Mouse (Mus musculus) G1E (cell line): ENCODE results near the gene Cacnb4.

Experiments
- CTCF ChIP-seq: IDR thresholded peaks from 2 replicates; pipeline ENCODE4 v1.5.1; 2012; ENCODE audit warnings: low read depth, low read length, inconsistent platforms, mixed read lengths
- GATA1 ChIP-seq: IDR thresholded peaks from 2 replicates; pipeline ENCODE4 v1.6.1; 2012; ENCODE audit warnings: borderline replicate concordance, low read length, inconsistent platforms, mixed read lengths
- GATA2 ChIP-seq: IDR thresholded peaks from 2 replicates; pipeline ENCODE4 v1.6.1; 2012; ENCODE audit warnings: low read depth, low read length, inconsistent platforms, borderline replicate concordance
- POLR2AphosphoS5 ChIP-seq: IDR thresholded peaks from 2 replicates; pipeline ENCODE4 v1.6.1; 2012; ENCODE audit warnings: low read depth, low read length, inconsistent platforms; ENCODE audit not compliant: insufficient replicate concordance
- TAL1 ChIP-seq: conservative IDR thresholded peaks from 2 replicates; pipeline ENCODE4 v1.6.1; 2012; ENCODE audit warnings: low read depth, low read length, inconsistent platforms, mixed read lengths

GRCm38 (mm10) chr2:52568131-52568530 is 108.5 kb downstream of the Cacnb4 start:
- TF ChIP-seq GATA1 (no peak), CTCF (no peak), TAL1 (no peak), POLR2AphosphoS5 (no peak), GATA2 (no peak)
